Mouse (Mus musculus): ENCODE results near the gene 2310061I04Rik. TPM values are rescaled to one million over a fixed set of nuclear protein-coding genes. Genes with fewer than 3 reads are reported as not detected.

Gene 2310061I04Rik
- total RNA-seq (2012; rRNA removed) (10.9 and 11.4 TPM in 2 replicates), polyA plus RNA-seq (2012; ENCODE audit: insufficient read depth in 1 of 2, insufficient read length in 2 of 2, low read depth in 1 of 2, low replicate concordance in 2 of 2, missing spikeins in 1 of 2) (100 to 1,000 TPM in 1 of 2 experiments, not detected in 1; 106 TPM)

GRCm38 (mm10) chr17:35896781-35897643 is at the start of gene 2310061I04Rik:
TSS of gene 2310061I04Rik (minus strand) at chr17:35897431.
- Histone ChIP-seq H3K79me2 (ENCODE audit: control insufficient read depth, insufficient read depth, low read length, poor library complexity) (peaks cover 22% of the 10 kb centered on the region), H3K9me3 (replicated peaks; ENCODE audit: insufficient read depth, low read length) (no peaks in the 10 kb centered on the region), H3K4me3 (ENCODE audit: control insufficient read depth in 1 of 2, insufficient read depth in 1 of 2, low read depth in 2 of 2, low read length in 2 of 2) (peak within 1 kb of the TSS; percentile 93), H3K27ac (ENCODE audit: control insufficient read depth, low read depth, low read length) (peak within 1 kb of the TSS; percentile 84), H3K9ac (ENCODE audit: control insufficient read depth, low read depth, low read length, poor library complexity, severe bottlenecking) (peak within 1 kb of the TSS; percentile 99), H3K36me3 (ENCODE audit: control insufficient read depth in 1 of 2, insufficient read depth in 2 of 2, low read length in 2 of 2) (peaks cover 3 to 31% of the 10 kb centered on the region in 2 experiments; a peak in 3 of 4 replicates), H3K27me3 (ENCODE audit: control insufficient read depth in 1 of 2, insufficient read depth in 2 of 2, low read length in 2 of 2) (no peaks in the 10 kb centered on the region), H3K4me1 (ENCODE audit: control insufficient read depth in 1 of 2, insufficient read depth in 2 of 2, low read length in 2 of 2) (peaks cover 4 to 40% of the 10 kb centered on the region in 2 experiments; a peak in 3 of 4 replicates)
- peak; percentile 94 for DNase-seq (ENCODE audit: low read depth, low spot score)
- TF ChIP-seq POLR2A (IDR thresholded peaks at IDR 0.05; ENCODE audit: control insufficient read depth in 1 of 2, insufficient read depth in 1 of 2, low read depth in 1 of 2, low read length in 2 of 2, poor library complexity in 1 of 2): peak; percentile 68 to 72; a peak in 3 of 4 replicates
- no peak for TF ChIP-seq MYB (IDR thresholded peaks at IDR 0.05; ENCODE audit: low read depth, low read length)
- TF ChIP-seq HCFC1 (IDR thresholded peaks at IDR 0.05; ENCODE audit: low read depth, low read length): peak; percentile 76
- TF ChIP-seq MAX (IDR thresholded peaks at IDR 0.05; ENCODE audit: low read length): peak; percentile 77
- TF ChIP-seq CHD1 (IDR thresholded peaks at IDR 0.05; ENCODE audit: low read depth, low read length): 0 out of 2 replicates have a peak, but pooled peaks have one; percentile 20
- peak; percentile 46; the same call in 1 of the 2 replicates for TF ChIP-seq TCF12 (IDR thresholded peaks at IDR 0.05; ENCODE audit: low read depth, low read length)
- TF ChIP-seq POLR2AphosphoS2 (IDR thresholded peaks at IDR 0.05; ENCODE audit: low read length): peak; percentile 95
- TF ChIP-seq SIN3A (IDR thresholded peaks at IDR 0.05; ENCODE audit: low read length): peak; percentile 76
- TF ChIP-seq MXI1 (IDR thresholded peaks at IDR 0.05; ENCODE audit: low read depth, low read length): peak; percentile 95
- 0 out of 2 replicates have a peak, but pooled peaks have one; percentile 31 for TF ChIP-seq ELF1 (IDR thresholded peaks at IDR 0.05; ENCODE audit: low read depth, low read length)
- 0 out of 2 replicates have a peak, but pooled peaks have one; percentile 22 for TF ChIP-seq RCOR1 (IDR thresholded peaks at IDR 0.05; ENCODE audit: low read depth, low read length)
- TF ChIP-seq ZC3H11A (IDR thresholded peaks at IDR 0.05; ENCODE audit: low read depth, low read length): no peak
- peak; percentile 68 for TF ChIP-seq NELFE (IDR thresholded peaks at IDR 0.05; ENCODE audit: low read depth, low read length)
- 0 out of 2 replicates have a peak, but pooled peaks have one; percentile 75 for TF ChIP-seq ZMIZ1 (IDR thresholded peaks at IDR 0.05; ENCODE audit: low read depth, low read length)
- TF ChIP-seq MYC (IDR thresholded peaks at IDR 0.05; ENCODE audit: low read depth, low read length): peak; percentile 83
- TF ChIP-seq NRF1 (IDR thresholded peaks at IDR 0.05; ENCODE audit: insufficient read depth, low read depth, low read length, poor library complexity, severe bottlenecking): peak; percentile 87
- TF ChIP-seq SMC3 (IDR thresholded peaks at IDR 0.05; ENCODE audit: low read depth, low read length): no peak
- TF ChIP-seq MAZ (IDR thresholded peaks at IDR 0.05; ENCODE audit: low read depth, low read length): peak; percentile 93
- TF ChIP-seq GABPA (IDR thresholded peaks at IDR 0.05; ENCODE audit: low read depth, low read length): no peak
- peak; percentile 68; the same call in 1 of the 2 replicates for TF ChIP-seq TBP (IDR thresholded peaks at IDR 0.05; ENCODE audit: low read depth, low read length)
- TF ChIP-seq POLR2AphosphoS5 (IDR thresholded peaks at IDR 0.05; ENCODE audit: borderline replicate concordance, low read depth, low read length): no peak
- peak; percentile 88; the same call in 1 of the 2 replicates for TF ChIP-seq BHLHE40 (IDR thresholded peaks at IDR 0.05; ENCODE audit: borderline replicate concordance, low read depth, low read length)
- TF ChIP-seq CTCF (IDR thresholded peaks at IDR 0.05 in 2 of 3, conservative IDR thresholded peaks at IDR 0.05 in 1 of 3; ENCODE audit: control insufficient read depth in 1 of 3, insufficient read depth in 1 of 3, low read depth in 2 of 3, low read length in 3 of 3, poor library complexity in 1 of 3, severe bottlenecking in 1 of 3): 0 out of 6 replicates have a peak, but pooled peaks of 1 of the 3 experiments have one; percentile 1
- TF ChIP-seq E2F4 (IDR thresholded peaks at IDR 0.05; ENCODE audit: borderline replicate concordance, low read depth, low read length): no peak

Data from MEL (cell line).